Mouse (Mus musculus): ENCODE results near the gene Cyp27b1.

- TF ChIP-seq CTCF (IDR thresholded peaks at IDR 0.05; ENCODE audit: low read depth, low read length) (no peak), POLR2AphosphoS5 (IDR thresholded peaks at IDR 0.05; ENCODE audit: insufficient replicate concordance, low read depth, low read length) (no peak), TAL1 (conservative IDR thresholded peaks at IDR 0.05; ENCODE audit: low read depth, low read length) (no peak)
Measured at GRCm38 (mm10) chr10:127054646-127055045, 6.6 kb downstream of the Cyp27b1 start.

Data from G1E (cell line).